Mouse (Mus musculus): ENCODE measurements around the gene Spsb4.

- TF ChIP-seq MAX (IDR thresholded peaks at IDR 0.05; ENCODE audit: low read depth) (no peak), POLR2A (IDR thresholded peaks at IDR 0.05; ENCODE audit: insufficient read length, low read depth) (no peak), POLR2AphosphoS2 (IDR thresholded peaks at IDR 0.05; ENCODE audit: insufficient read length, low read depth) (no peak), SRF (IDR thresholded peaks at IDR 0.05; ENCODE audit: control insufficient read depth, insufficient read length, low read depth) (no peak), E2F4 (IDR thresholded peaks at IDR 0.05; ENCODE audit: insufficient read depth) (no peak), MYOD1 (IDR thresholded peaks at IDR 0.05; ENCODE audit: control insufficient read depth in 1 of 3, insufficient read length in 2 of 3, low read depth in 2 of 3) (no peak), USF1 (IDR thresholded peaks at IDR 0.05; ENCODE audit: low read depth) (no peak), TCF12 (IDR thresholded peaks at IDR 0.05; ENCODE audit: insufficient read depth, poor library complexity, severe bottlenecking) (no peak), CEBPB (IDR thresholded peaks at IDR 0.05; ENCODE audit: insufficient read depth, poor library complexity, severe bottlenecking) (no peak), REST (IDR thresholded peaks at IDR 0.05; ENCODE audit: insufficient read depth, insufficient read length) (no peak)
Measured at GRCm38 (mm10) chr9:96989389-96989990, 29.2 kb downstream of the Spsb4 start.
